Mouse (Mus musculus): ENCODE data around the gene Abhd17c. TPM values are rescaled to one million over a fixed set of nuclear protein-coding genes. Genes with fewer than 3 reads are reported as not detected.

Abhd17c gene
- polyA plus RNA-seq, 1 experiment: 38.4 TPM

DNA sequence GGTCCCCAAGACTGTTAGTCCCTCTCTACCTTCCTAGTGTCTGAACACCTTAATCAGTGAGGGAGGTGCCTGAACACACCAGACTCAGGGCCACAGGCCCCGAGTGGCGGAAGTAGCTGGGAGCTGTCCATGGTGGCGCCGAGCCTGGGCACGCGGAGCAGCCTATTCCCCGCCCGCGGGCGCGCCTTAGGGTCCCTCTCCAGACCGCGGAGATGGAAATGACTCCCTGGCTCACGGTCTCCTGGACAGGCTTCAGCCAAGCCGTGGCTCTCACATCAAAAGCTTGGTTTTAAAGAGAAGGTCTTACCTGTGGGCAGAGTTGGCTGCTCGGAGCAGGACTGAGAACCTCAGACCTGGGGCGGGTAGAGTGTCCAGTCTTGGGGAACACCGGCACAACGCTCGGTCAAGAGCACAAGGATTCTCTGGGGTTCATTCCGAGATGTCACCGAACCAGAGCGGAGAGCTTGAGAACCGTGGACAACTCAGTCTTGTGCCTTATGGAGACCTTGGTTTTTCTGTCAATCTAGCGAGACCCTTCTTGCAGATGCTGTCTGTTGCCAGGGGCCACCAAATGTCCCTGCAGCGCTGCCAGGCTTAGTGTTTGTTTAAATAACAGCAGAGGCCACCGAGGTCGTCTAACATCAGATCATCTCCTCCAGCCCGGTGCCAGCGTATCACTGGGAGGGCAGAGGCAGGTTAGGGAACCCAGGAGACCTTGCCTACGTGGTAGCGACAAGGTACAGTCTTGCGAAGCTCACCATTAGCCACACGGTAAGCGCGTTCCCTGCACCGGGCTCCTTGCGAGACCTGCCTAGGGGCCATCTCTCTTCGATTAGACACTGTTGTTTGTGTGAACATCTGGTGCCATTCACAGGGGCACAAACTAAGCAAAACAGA, 66.4 kb downstream of the Abhd17c start:
- peak in 1 of 2 experiments; percentile 28 for DNase-seq (ENCODE audit: extremely low spot score in 1 of 2, low spot score in 1 of 2)

DNA sequence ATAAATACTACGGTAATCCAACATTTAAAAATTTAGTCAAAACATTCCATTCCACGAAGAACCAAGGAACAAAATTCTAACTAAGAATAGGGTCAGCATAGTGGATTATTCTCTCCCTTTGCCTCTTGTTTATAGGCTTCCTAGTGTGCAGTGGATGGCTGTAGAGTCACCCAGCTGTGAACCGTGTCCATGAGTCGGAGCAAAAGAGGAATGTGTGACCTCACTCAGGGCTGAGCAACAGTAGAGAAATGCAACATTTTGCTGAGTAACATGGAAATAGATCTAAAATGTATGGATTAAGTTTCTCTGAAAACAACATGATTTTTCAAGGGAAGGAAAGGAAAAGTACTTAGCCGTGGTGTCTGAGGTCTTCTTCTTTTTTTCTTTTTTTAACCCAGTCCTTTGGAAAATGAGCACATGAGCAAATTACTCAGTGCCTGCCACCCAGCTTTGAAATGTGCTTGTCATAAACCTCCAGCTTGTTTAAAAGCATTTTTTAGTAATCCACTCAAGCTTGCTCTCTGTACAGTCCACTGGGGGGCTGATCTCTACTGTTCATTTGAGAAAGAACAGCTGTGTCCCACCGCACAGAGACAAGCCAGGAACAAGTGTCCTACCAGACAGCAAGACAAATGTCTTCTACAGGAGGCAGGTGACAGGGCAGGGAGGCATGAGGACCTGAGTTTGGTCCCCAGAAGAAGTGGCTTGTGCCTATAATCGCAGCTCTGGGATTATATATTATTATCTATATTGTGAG, 74.3 kb downstream of the Abhd17c start:
- no peak for DNase-seq (ENCODE audit: extremely low spot score in 1 of 2, low spot score in 1 of 2)

DNA sequence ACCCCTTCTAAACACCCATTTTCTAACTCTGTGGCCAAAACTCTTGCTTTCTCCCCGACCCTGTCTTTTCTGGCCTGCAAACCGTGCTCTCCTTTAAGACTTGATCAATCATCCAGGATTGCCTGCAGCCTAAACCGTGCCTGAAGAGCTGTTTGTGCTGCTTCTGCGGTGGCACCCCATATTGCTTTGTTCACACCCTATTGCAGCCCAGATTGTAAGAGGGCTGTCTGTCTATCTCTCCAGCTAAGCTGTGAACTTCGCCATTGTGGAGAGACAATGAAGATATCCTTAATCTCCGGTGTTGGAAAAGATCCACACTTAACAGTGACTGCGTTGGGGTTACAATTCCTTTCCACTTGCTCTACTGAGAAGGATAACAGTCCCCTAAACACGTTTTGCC, 77.4 kb downstream of the Abhd17c start:
- DNase-seq (ENCODE audit: extremely low spot score in 1 of 2, low spot score in 1 of 2): no peak

DNA sequence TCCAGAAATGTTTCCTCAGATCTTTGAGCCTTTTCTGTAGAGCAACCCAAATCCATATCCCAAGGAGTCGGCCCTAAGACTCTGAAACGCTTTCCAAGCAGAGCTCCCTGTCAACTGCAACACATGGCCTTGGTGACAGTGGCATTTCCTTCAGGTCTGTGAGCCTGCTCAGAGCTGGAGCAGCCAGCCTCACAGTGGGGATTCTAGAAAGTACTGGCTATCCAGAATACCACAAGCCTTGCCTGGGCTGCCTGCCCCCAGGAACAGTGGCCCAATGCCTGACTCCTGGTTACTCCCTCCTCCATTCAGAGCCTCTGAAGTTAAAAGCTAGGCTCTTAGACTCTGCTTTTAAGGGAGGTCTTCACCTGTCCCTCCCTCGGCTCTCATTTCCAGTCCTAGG, 77.8 kb downstream of the Abhd17c start:
- DNase-seq (ENCODE audit: extremely low spot score in 1 of 2, low spot score in 1 of 2): no peak

DNA sequence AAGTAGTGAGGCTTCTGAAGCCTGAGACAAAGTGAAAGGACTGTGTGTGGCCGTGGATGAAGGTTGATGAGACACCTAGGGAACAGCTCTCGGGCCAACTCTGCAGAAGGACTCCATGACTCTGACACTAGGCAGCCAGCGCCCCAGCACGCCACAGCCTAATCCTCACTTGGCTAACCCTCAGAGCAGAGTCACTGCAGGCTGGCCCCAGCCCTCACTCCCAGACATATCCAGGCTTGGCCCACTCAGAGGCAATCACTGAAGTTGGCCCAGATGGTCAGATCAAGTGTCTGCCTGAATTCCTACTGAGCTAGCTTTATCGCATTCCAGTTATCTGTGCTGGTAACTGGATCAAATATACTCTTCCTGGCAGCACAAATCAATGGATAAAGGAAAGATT, 82.8 kb downstream of the Abhd17c start:
- DNase-seq (ENCODE audit: extremely low spot score in 1 of 2, low spot score in 1 of 2): no peak

DNA sequence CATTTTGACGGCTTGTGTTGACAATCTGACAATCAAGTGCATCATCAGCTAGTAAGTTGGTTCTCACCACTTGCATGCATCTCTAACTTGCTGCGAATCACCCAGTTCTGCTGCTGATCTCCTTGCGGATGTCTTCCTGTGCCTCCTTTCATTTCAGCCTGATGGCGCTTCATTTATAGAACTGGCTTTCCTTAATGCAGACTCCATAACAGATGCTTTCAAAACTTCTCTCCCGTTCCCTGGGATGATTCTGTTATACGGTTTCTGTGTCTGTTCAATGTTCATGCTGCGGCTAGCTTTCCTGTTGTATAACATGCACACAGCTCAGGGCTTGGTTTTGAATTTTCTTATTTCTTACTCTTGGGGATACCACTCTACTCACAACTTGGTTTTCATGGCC, 91.9 kb downstream of the Abhd17c start:
- peak in 1 of 2 experiments; percentile 35 for DNase-seq (ENCODE audit: extremely low spot score in 1 of 2, low spot score in 1 of 2)

Other genes starting within 250 kb of the Abhd17c start
- 5.3 and 6.1 TPM in 2 replicates for gene Cemip, start 65.4 kb downstream of the Abhd17c start, polyA plus RNA-seq (2012; rRNA removed)

All from frontal cortex, adult 2 months (tissue).